Comparison of ENCODE assay signal across 8 mouse cellular contexts in genomic region chr10:56106333-56106995, GRCm38 (mm10). TPM values are rescaled to one million over a fixed set of nuclear protein-coding genes. Genes with fewer than 3 reads are reported as not detected.
DNase-seq lines count a peak whose midpoint lies in the region; ATAC-seq and TF ChIP-seq lines count a peak whose summit lies in the region.

Msl3l2 (plus strand) TSS chr10:56106917.

- H3K4me2 ChIP-seq in forebrain, postnatal 0 days (ENCODE audit: low read depth), result peak within 1 kb of the TSS; percentile 31
- H3K4me2 ChIP-seq in neural tube, embryonic 15.5 days, result peak within 1 kb of the TSS; percentile 42

- no peaks in the 10 kb centered on the region for H3K27me3 ChIP-seq in forebrain, postnatal 0 days (ENCODE audit: insufficient read depth, low read length)
- no peaks in the 10 kb centered on the region for H3K27me3 ChIP-seq in neural tube, embryonic 15.5 days (replicated peaks)

- no peaks in the 10 kb centered on the region for H3K9me3 ChIP-seq in forebrain, postnatal 0 days (ENCODE audit: low read length)
- no peaks in the 10 kb centered on the region for H3K9me3 ChIP-seq in neural tube, embryonic 15.5 days (replicated peaks)

- H3K36me3 ChIP-seq in forebrain, postnatal 0 days (ENCODE audit: insufficient read depth), result no peaks in the 10 kb centered on the region
- H3K36me3 ChIP-seq in neural tube, embryonic 15.5 days, result no peaks in the 10 kb centered on the region

- WGBS in forebrain, postnatal 0 days, result 29% methylated on average over 18 of the region's 18 CpGs
- 27% methylated on average over 18 of the region's 18 CpGs for WGBS in neural tube, embryonic 15.5 days

- TF ChIP-seq CTCF in forebrain, postnatal 0 days (IDR thresholded peaks at IDR 0.05; ENCODE audit: low read depth), result peak; percentile 63

- H3K27ac ChIP-seq in forebrain, postnatal 0 days (ENCODE audit: low read depth, low read length), result no peak within 1 kb of the TSS
- H3K27ac ChIP-seq in neural tube, embryonic 15.5 days (replicated peaks), result no peak within 1 kb of the TSS

- H3K4me1 ChIP-seq in forebrain, postnatal 0 days (ENCODE audit: insufficient read depth), result no peaks in the 10 kb centered on the region
- 0 out of 2 replicates have a peak, but pooled peaks cover 3% of the 10 kb centered on the region for H3K4me1 ChIP-seq in neural tube, embryonic 15.5 days

- intact Hi-C loops in heart, postnatal 36 days (cut with DNase I), result loop anchor here (1.0 to 2.0 kb wide), 2 partner anchors 120 to 233 kb away; no protein-coding TSS in a partner anchor

- peak; percentile 88 for DNase-seq in ES-CJ7 (ENCODE audit: low read depth, low spot score)
- peak; percentile 84 for DNase-seq in cerebellum, adult 18-20 months
- peak; percentile 75 for DNase-seq in forebrain, postnatal 0 days
- peak; percentile 86 to 87 for DNase-seq in heart, postnatal 36 days
- peak; percentile 90 to 96 for DNase-seq in layer of hippocampus, adult 18-20 months (ENCODE audit: low spot score in 2 of 2)
- peak; percentile 92 to 95 for DNase-seq in lung, adult 18-20 months
- DNase-seq in testis, postnatal 10 days (ENCODE audit: low spot score), result peak; percentile 93

- ATAC-seq in forebrain, postnatal 0 days, result peak; percentile 94
- peak; percentile 69 for ATAC-seq in neural tube, embryonic 15.5 days (ENCODE audit: low FRiP score)

- H3K4me3 ChIP-seq in forebrain, postnatal 0 days (ENCODE audit: low read depth, low read length), result 0 out of 2 replicates have a peak within 1 kb of the TSS, but pooled peaks have one; percentile 12
- peak within 1 kb of the TSS; percentile 23; the same call in 1 of the 2 replicates for H3K4me3 ChIP-seq in neural tube, embryonic 15.5 days (replicated peaks)

- peak within 1 kb of the TSS; percentile 33 for H3K9ac ChIP-seq in forebrain, postnatal 0 days
- no peak within 1 kb of the TSS for H3K9ac ChIP-seq in neural tube, embryonic 15.5 days (replicated peaks)

RNA-seq across cellular contexts. Expression of gene Msl3l2, which starts in this region (rescaled TPM):
- 17.2 and 18.9 TPM in 2 replicates for total RNA-seq in forebrain, postnatal 0 days (2014; rRNA removed)
- polyA plus RNA-seq in forebrain, postnatal 0 days (2015; fragmentation: Nextera tagmentation; extraction: Ambion mirVana), result 13.6 and 14.9 TPM in 2 replicates
- 1 to 10 TPM; 2.8 to 3.2 TPM for total RNA-seq in heart, postnatal 36 days (2021)
- 10 to 100 TPM; 17.1 to 17.8 TPM for total RNA-seq in layer of hippocampus, adult 18-20 months (2021)
- polyA plus RNA-seq in neural tube, embryonic 15.5 days (2015; fragmentation: Nextera tagmentation; extraction: Ambion mirVana), result 11.8 and 13.2 TPM in 2 replicates
